Mouse (Mus musculus) neural tube, embryonic 12.5 days (tissue): Measurements from ENCODE around the gene Gm3409. TPM values are rescaled to one million over a fixed set of nuclear protein-coding genes. Genes with fewer than 3 reads are reported as not detected.
"Not testable (repeated sequence)": the region's sequence is repeated elsewhere in the genome, so short reads cannot be mapped to it uniquely, and the experiment has no call there.

Experiments
- ATAC-seq: fragments of 200-750 bp; cut with Nextera tagmentation; 2 replicates; pipeline ENCODE4 v1.8.0; 2017; ENCODE audit warnings: low read depth, mild to moderate bottlenecking, moderate TSS enrichment, moderate library complexity; ENCODE audit not compliant: low FRiP score
- H3K27ac ChIP-seq: fragments of 300-500 bp; sonication (generic); 2 replicates; pipeline ENCODE4 v1.5.1; 2016
- H3K27me3 ChIP-seq: fragments of 300-500 bp; sonication (generic); replicated peaks from 2 replicates; pipeline ENCODE4 v1.6.1; 2016; ENCODE audit warnings: mild to moderate bottlenecking
- H3K36me3 ChIP-seq: fragments of 300-500 bp; sonication (generic); 2 replicates; pipeline ENCODE4 v1.6.1; 2016; ENCODE audit warnings: mild to moderate bottlenecking
- H3K4me1 ChIP-seq: fragments of 300-500 bp; sonication (generic); 2 replicates; pipeline ENCODE4 v1.6.1; 2016
- H3K4me2 ChIP-seq: fragments of 300-500 bp; sonication (generic); replicated peaks from 2 replicates; pipeline ENCODE4 v1.6.1; 2016; ENCODE audit warnings: mild to moderate bottlenecking
- H3K4me3 ChIP-seq: fragments of 300-500 bp; sonication (generic); 2 replicates; pipeline ENCODE4 v1.5.1; 2016
- H3K9ac ChIP-seq: fragments of 300-500 bp; sonication (generic); 2 replicates; pipeline ENCODE4 v1.6.1; 2016; ENCODE audit warnings: mild to moderate bottlenecking
- H3K9me3 ChIP-seq: fragments of 300-500 bp; sonication (generic); 2 replicates; pipeline ENCODE4 v1.6.1; 2016; ENCODE audit warnings: mild to moderate bottlenecking
- WGBS: fragments of 180-500 bp; shearing (Covaris S2); methylation state at CpG from one replicate; pipeline ENCODE4 v1.1.7; 2016; 5-methylcytosine and 5-hydroxymethylcytosine counted together
- polyA plus RNA-seq: library from polyadenylated mRNA; unstranded; fragments of >200 nt; fragmentation: Nextera tagmentation; extraction: Ambion mirVana; gene quantifications from 2 replicates; pipeline ENCODE4 v1.2.1, GENCODE M21; 2016

Gene Gm3409
- not detected in 2 replicates for polyA plus RNA-seq

DNA sequence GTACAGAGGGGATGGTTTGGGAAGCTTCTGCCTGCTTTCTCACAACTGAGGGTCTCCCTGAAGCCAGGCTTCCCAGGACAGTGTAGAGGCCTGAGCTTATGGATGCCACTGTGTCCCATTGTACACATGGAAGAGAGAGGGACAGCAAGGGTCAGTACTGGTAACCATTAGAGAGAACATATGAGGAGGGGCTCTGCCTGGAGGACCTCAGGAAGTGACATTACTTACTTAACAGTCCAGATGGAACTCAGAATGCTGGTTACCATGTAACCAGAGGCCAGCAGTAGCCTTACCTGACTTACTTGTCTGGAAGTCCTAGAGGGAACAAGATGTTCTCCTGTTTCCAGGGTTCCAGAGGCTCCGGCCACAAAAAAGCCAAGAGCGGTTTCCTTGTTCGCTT, at the start of gene Gm3409:
Gene Gm3409, plus strand, starts transcription at position 301 of the 400 bp plus-strand sequence.
- 98% methylated on average over 3 of the region's 3 CpGs for WGBS
- H3K36me3 ChIP-seq, H3K27me3 ChIP-seq, H3K4me3 ChIP-seq, H3K9me3 ChIP-seq, H3K27ac ChIP-seq, H3K4me1 ChIP-seq, H3K4me2 ChIP-seq, ATAC-seq, H3K9ac ChIP-seq: not testable (repeated sequence)

DNA sequence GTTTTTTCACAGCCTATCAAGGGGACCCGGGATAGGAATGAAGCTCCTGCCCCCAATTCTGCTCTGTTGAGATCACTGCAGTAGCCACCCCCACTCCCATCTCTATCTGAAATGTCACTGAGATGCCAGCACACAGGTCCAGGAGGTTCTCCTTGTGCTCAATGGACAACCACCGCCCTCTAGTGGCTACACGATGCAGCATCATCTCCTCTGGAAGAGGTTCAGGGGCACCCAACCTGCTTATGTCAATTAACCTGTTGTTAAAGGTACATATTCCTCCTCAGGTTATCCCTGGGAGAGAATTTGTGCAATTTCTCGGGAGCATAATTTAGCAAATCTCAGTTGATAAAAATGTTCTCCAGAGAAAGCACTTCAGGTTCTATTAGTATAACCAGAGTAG, 48.5 kb upstream of the Gm3409 start:
- H3K4me2 ChIP-seq, H3K9ac ChIP-seq, H3K27me3 ChIP-seq, ATAC-seq, H3K9me3 ChIP-seq, H3K4me3 ChIP-seq, H3K36me3 ChIP-seq, H3K27ac ChIP-seq, H3K4me1 ChIP-seq: not testable (repeated sequence)
- 9% methylated on average over 3 of the region's 4 CpGs for WGBS

DNA sequence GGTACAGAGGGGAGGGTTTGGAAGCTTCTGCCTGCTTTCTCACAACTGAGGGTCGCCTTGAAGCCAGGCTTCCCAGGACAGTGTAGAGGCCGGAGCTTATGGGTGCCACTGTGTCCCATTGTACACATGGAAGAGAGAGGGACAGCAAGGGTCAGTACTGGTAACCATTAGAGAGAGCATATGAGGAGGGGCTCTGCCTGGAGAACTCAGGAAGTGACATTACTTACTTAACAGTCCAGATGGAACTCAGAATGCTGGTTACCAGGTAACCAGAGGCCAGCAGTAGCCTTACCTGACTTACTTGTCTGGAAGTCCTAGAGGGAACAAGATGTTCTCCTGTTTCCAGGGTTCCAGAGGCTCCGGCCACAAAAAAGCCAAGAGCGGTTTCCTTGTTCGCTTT, 46.4 kb upstream of the Gm3409 start, which contains the start of gene Gm6370:
Gene Gm6370, plus strand, starts transcription at position 301 of the 400 bp plus-strand sequence.
- H3K27me3 ChIP-seq, ATAC-seq, H3K9ac ChIP-seq, H3K4me1 ChIP-seq, H3K4me3 ChIP-seq, H3K9me3 ChIP-seq, H3K4me2 ChIP-seq, H3K36me3 ChIP-seq, H3K27ac ChIP-seq: not testable (repeated sequence)
- no CpG with 5 or more reads among the region's 5 CpGs for WGBS

DNA sequence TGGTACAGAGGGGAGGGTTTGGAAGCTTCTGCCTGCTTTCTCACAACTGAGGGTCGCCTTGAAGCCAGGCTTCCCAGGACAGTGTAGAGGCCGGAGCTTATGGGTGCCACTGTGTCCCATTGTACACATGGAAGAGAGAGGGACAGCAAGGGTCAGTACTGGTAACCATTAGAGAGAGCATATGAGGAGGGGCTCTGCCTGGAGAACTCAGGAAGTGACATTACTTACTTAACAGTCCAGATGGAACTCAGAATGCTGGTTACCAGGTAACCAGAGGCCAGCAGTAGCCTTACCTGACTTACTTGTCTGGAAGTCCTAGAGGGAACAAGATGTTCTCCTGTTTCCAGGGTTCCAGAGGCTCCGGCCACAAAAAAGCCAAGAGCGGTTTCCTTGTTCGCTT, 35.3 kb upstream of the Gm3409 start, which contains the start of gene 4930449I24Rik:
Gene 4930449I24Rik, plus strand, starts transcription at position 301 of the 400 bp plus-strand sequence.
- not testable (repeated sequence) for H3K4me3 ChIP-seq, H3K27me3 ChIP-seq, ATAC-seq, H3K36me3 ChIP-seq, H3K4me2 ChIP-seq, H3K27ac ChIP-seq, H3K9ac ChIP-seq, H3K9me3 ChIP-seq, H3K4me1 ChIP-seq
- WGBS = no CpG with 5 or more reads among the region's 5 CpGs

DNA sequence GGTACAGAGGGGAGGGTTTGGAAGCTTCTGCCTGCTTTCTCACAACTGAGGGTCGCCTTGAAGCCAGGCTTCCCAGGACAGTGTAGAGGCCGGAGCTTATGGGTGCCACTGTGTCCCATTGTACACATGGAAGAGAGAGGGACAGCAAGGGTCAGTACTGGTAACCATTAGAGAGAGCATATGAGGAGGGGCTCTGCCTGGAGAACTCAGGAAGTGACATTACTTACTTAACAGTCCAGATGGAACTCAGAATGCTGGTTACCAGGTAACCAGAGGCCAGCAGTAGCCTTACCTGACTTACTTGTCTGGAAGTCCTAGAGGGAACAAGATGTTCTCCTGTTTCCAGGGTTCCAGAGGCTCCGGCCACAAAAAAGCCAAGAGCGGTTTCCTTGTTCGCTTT, 23.6 kb upstream of the Gm3409 start, which contains the start of gene Gm3402:
Gene Gm3402, plus strand, starts transcription at position 301 of the 400 bp plus-strand sequence.
- not testable (repeated sequence) for H3K4me3 ChIP-seq, H3K9me3 ChIP-seq, H3K4me2 ChIP-seq, H3K27me3 ChIP-seq, ATAC-seq, H3K4me1 ChIP-seq, H3K9ac ChIP-seq, H3K27ac ChIP-seq, H3K36me3 ChIP-seq
- 88% methylated on average over 2 of the region's 5 CpGs for WGBS

DNA sequence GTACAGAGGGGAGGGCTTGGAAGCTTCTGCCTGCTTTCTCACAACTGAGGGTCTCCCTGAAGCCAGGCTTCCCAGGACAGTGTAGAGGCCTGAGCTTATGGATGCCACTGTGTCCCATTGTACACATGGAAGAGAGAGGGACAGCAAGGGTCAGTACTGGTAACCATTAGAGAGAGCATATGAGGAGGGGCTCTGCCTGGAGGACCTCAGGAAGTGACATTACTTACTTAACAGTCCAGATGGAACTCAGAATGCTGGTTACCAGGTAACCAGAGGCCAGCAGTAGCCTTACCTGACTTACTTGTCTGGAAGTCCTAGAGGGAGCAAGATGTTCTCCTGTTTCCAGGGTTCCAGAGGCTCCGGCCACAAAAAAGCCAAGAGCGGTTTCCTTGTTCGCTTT, 11.9 kb upstream of the Gm3409 start, which contains the start of gene Gm3404:
Gene Gm3404, plus strand, starts transcription at position 301 of the 400 bp plus-strand sequence.
- H3K27ac ChIP-seq, H3K9ac ChIP-seq, H3K36me3 ChIP-seq, H3K4me3 ChIP-seq, H3K9me3 ChIP-seq, H3K27me3 ChIP-seq, H3K4me1 ChIP-seq, ATAC-seq, H3K4me2 ChIP-seq: not testable (repeated sequence)
- 93% methylated on average over 3 of the region's 3 CpGs for WGBS

DNA sequence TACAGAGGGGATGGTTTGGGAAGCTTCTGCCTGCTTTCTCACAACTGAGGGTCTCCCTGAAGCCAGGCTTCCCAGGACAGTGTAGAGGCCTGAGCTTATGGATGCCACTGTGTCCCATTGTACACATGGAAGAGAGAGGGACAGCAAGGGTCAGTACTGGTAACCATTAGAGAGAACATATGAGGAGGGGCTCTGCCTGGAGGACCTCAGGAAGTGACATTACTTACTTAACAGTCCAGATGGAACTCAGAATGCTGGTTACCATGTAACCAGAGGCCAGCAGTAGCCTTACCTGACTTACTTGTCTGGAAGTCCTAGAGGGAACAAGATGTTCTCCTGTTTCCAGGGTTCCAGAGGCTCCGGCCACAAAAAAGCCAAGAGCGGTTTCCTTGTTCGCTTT, 18.4 kb downstream of the Gm3409 start, which contains the start of gene Gm3415:
Gene Gm3415, plus strand, starts transcription at position 301 of the 400 bp plus-strand sequence.
- H3K4me2 ChIP-seq, H3K36me3 ChIP-seq, H3K9me3 ChIP-seq, H3K9ac ChIP-seq, H3K4me3 ChIP-seq, H3K4me1 ChIP-seq, H3K27ac ChIP-seq, ATAC-seq, H3K27me3 ChIP-seq: not testable (repeated sequence)
- WGBS = no CpG with 5 or more reads among the region's 3 CpGs

DNA sequence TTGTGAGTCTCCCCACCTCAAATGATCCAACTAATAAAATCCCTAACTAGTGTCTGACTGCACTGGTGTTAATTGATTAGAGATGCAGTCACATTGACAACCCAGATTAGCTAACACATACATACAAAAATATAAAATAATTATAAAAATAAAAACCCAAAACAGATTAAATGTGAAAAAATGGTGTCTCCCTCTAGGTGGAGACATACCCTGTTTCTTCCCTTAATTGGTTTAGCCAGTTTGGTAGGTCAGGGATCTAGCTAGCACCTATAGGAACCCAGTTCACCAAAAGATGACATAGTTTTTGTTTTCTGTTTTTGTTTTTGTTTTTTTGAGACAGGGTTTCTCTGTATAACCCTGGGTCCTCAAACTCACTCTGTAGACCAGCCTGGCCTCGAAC, 26.8 kb downstream of the Gm3409 start:
- WGBS = 89% methylated on average over 1 of the region's 1 CpGs
- no peak for ATAC-seq
- no peak overlapping the region for H3K27ac ChIP-seq
- H3K9ac ChIP-seq = no peak overlapping the region
- no peak overlapping the region for H3K4me3 ChIP-seq
- H3K36me3 ChIP-seq = no peaks in the 10 kb centered on the region
- H3K9me3 ChIP-seq = no peaks in the 10 kb centered on the region
- H3K27me3 ChIP-seq = no peaks in the 10 kb centered on the region
- no peak overlapping the region for H3K4me2 ChIP-seq
- no peaks in the 10 kb centered on the region for H3K4me1 ChIP-seq

DNA sequence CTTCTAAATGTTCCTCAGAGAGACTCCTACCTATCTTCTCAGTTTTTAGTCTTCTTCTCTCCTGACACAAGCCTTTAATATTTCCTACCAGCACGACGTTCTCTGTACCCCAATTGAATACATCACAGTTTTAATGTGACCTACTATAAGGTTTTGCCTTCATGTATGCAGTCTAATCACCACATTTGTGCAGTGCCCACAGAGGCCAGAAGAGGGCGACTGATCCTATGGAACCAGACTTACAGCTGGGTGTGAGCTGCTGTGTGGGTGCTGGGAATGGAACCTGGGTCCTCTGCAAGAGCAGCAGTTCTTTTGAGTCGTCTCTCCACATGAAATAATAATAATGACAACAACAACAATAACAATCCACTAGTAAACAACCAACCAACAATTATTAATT, 29.6 kb downstream of the Gm3409 start:
- Histone ChIP-seq H3K27ac (no peak overlapping the region), H3K9ac (no peak overlapping the region), H3K4me3 (no peak overlapping the region), H3K4me1 (no peaks in the 10 kb centered on the region), H3K4me2 (no peak overlapping the region), H3K27me3 (no peaks in the 10 kb centered on the region), H3K36me3 (no peaks in the 10 kb centered on the region), H3K9me3 (no peaks in the 10 kb centered on the region)
- 65% methylated on average over 4 of the region's 4 CpGs for WGBS
- ATAC-seq = no peak

DNA sequence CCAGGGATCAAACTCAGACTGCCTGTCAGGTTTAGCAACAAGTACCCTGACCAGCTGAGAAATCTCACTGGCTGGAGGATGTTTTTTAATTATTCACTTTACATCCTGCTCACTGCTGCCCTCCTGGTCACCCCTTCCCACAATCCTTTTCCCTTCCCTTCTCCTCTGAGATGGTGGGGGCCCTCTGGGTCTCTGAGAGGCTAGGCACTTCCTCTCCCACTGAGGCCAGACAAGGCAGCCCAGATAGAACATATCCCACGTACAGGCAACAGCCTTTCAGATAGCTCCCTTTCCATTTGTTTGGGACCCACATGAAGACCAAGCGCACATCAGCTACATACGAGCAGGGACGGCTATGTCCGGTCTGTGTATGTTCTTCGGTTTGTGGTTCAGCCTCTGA, 32.7 kb downstream of the Gm3409 start:
- H3K4me2 ChIP-seq, H3K36me3 ChIP-seq, H3K9ac ChIP-seq, H3K9me3 ChIP-seq, H3K4me3 ChIP-seq, ATAC-seq, H3K27me3 ChIP-seq, H3K27ac ChIP-seq, H3K4me1 ChIP-seq: not testable (repeated sequence)
- 81% methylated on average over 6 of the region's 6 CpGs for WGBS

DNA sequence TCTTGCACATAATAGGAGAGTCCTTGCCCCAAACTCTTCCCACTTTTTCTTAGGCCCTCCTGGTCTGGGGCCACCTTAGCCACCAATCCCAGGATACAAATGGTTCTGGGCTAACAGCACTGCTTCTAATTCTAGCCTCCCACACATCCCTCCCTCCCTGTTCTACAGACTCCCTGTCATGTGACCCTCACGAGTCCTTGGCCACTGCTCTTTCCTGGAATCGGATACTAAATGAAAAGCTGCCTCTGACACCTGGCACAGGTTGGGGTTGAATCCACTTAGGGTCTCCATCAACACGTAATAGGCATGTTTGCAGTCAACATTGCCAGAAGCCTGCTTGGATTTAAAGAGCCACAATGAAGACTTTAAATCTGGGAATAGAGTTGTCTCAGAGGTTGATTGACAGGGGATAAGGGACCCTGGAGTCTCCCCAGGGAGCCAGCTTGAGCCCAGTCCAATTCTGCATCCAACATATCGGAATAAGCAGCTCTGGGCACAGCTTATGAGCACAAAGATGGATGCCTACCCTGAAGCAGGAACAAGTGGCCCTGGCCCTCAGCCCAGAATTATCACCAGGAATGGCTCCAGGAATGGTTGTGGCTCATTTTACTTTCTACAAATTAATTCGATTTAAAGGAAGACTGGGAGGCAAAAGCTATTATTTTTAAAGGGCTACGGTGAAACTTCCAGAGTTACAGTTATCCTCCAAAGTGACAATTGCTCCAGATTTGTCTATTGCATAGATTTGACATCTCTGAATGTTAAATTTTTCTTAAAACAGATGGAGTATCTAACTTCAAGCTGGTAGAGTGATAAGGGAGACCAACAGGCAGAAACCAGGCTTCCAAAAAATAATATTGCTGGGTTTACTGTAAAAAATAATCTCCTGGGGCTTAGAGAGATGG, 34.6 kb downstream of the Gm3409 start:
- H3K9me3 ChIP-seq, H3K36me3 ChIP-seq, H3K9ac ChIP-seq, H3K4me2 ChIP-seq, H3K4me1 ChIP-seq, H3K27me3 ChIP-seq, H3K4me3 ChIP-seq, H3K27ac ChIP-seq, ATAC-seq: not testable (repeated sequence)
- WGBS = 69% methylated on average over 6 of the region's 6 CpGs

DNA sequence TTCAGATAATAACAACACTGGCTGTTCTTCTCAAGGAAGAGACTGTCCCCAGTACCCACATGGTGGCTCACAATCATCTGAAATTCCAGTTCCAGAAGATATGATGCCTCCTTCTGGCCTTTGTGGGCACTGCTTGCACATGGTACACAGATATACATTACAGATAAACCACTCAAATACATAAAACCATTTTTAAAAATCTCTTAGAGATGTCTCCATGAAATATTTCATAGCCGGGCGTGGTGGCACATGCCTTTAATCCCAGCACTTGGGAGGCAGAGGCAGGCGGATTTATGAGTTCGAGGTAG, 35.2 kb downstream of the Gm3409 start:
- not testable (repeated sequence) for H3K9me3 ChIP-seq, H3K4me1 ChIP-seq, ATAC-seq, H3K27ac ChIP-seq, H3K36me3 ChIP-seq, H3K4me3 ChIP-seq, H3K27me3 ChIP-seq, H3K9ac ChIP-seq, H3K4me2 ChIP-seq
- 91% methylated on average over 4 of the region's 4 CpGs for WGBS

DNA sequence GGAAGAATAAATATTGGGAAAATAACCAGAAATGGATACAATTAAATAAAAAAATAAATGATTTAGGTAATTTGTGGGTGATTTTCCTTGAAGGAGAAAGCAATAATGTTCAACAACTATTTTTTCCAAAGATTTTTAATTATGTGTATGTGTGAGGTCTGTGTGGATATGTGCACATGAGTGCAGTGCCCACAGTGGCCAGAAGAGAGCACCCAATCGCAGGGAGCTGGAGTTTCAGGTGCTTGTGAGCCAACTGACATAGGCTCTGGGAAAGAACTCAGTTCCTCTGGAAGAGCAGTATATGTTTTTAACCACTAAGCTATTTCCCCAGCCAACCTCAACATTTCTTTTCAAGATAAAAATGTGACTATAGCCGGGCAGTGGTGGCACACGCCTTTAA, 39.2 kb downstream of the Gm3409 start:
- Histone ChIP-seq H3K4me3 (no peak overlapping the region), H3K4me1 (no peaks in the 10 kb centered on the region), H3K9me3 (no peaks in the 10 kb centered on the region), H3K27ac (no peak overlapping the region), H3K36me3 (no peaks in the 10 kb centered on the region), H3K27me3 (no peaks in the 10 kb centered on the region), H3K4me2 (no peak overlapping the region), H3K9ac (no peak overlapping the region)
- ATAC-seq = no peak
- WGBS = 92% methylated on average over 3 of the region's 3 CpGs
